Mouse (Mus musculus) Muller cell, postnatal 12 days (primary cell): ENCODE measurements around the gene Carnmt1.

Source experiments
- DNase-seq: peaks from one replicate; pipeline ENCODE4 v3.0.0-alpha.2; 2015; ENCODE audit errors: inconsistent ontology term

The Carnmt1 gene

DNA sequence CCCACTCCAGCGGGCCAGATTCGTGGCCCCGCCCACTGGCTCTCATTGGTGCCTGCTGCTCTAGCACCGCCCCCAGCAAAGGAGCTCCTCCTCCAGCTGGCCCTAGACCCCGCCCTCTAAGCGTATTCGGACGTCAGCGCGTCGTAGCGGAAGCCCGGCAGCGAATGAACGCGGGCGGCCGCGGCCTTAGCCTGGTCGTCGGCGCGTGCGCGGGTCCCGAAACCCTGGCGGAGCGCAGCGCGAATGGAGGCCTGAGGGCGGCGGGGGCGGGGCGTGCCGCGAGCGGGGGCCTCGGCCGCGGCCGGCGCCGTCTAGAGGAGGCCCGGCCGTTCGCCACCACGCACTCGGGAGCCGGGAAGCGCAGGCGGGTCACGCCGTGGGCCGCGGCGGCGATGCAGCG, at the start of gene Carnmt1:
Carnmt1 (plus strand) TSS at position 157 of the 400 bp plus-strand sequence.
- DNase-seq = peak; percentile 99

DNA sequence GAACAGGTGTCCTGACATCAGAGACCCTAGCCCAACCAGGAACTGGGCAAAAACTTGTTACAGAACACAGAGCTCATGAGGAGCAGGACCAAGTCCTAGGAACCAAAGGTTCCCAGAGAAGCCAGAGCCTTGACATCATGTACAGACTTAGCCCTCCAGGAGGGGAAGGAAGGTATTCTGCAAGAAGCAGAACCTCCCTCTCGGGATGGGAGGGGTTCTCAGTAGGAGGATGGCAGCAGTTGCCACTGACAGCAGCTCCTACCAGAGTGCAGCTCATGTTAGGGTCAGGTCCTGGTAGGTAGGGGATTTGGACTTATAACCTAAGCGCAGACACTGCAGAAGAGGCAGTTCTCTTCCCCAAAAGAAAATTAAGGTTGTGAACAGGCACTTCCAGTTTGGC, 46.7 kb upstream of the Carnmt1 start:
- DNase-seq = no peak

DNA sequence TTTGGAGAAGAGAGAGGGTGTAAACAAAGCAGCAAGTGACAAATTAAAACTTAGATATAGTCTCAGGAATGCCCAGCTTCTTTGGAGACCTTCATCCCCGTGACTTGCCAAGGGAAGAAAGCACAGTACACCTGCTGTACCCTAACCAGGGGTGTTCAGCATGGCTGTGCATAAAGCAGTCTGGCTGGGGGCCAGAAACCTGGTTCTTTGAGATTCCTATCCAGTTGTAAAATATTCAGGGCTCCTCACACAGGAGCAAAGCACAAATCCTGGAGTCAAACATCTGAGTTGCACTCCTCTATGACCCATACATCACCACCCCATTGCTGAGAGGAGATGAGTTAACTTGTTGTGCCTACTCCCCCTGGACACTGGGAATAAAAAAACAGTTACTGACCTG, 41.0 kb upstream of the Carnmt1 start:
- no peak for DNase-seq

DNA sequence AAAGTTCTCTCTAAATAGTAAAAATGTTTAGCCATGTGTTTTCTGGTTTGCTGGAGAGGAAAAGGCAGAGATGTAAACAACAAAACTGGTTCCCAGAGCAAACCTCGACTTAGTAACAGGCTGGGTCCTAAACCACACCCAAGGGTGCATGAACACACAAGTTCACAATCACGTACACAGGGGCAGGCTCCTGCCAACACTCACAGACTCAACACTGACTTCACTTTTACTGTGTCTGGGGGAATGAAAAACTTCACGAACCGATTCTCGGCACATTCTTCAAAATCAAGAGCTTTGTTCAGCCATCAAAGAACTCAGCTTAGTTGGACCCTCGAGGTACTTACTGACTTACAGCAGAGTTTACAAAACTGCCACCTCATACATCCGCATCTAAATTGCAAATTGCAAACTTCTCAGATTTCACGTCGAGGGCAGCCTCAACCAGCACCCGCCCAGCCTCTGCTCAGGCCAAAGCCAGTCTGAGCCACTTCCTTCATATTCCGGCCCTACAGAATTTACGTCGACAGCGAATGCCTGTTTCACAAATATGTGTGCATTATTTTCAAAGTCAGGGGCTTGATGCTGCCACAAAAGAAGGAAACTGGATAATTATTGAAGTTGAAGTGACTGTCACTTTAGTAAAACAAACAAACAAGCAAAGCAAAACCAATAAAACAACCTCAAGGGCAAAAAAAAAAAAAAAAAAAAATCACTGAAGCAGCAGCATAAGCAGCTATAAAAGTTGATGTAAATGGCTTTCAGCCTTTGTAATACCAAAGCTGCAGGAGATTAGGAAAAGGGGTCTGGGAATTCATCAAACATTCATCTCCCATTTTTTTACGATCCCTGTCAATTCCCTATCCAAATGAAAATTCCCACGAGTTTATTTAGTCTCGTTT, 40.1 kb upstream of the Carnmt1 start:
- peak; percentile 44 for DNase-seq

DNA sequence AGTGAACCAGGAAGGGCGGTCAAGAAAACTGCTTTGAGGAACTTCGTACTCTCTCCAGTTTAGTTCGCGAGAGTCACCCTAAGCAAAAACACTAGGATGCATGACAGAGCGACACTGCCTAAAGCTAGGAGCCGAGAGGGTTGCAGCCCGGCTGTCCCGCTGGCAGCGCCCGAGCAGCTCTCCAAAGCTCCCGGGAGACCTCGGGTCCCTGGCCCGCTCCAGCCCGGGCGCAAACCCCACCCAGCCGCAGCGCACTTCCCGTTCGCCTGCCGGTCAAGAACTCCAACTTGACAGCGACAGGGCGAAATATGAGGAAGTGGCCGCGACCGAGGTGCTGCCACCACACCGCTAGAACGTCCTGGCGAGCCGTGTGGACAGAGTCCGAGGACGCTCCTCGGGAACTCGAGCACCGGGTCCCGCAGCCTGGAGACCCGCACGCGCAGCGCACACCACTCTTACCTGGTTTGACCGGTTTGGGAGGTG, 39.4 kb upstream of the Carnmt1 start:
- no peak for DNase-seq

DNA sequence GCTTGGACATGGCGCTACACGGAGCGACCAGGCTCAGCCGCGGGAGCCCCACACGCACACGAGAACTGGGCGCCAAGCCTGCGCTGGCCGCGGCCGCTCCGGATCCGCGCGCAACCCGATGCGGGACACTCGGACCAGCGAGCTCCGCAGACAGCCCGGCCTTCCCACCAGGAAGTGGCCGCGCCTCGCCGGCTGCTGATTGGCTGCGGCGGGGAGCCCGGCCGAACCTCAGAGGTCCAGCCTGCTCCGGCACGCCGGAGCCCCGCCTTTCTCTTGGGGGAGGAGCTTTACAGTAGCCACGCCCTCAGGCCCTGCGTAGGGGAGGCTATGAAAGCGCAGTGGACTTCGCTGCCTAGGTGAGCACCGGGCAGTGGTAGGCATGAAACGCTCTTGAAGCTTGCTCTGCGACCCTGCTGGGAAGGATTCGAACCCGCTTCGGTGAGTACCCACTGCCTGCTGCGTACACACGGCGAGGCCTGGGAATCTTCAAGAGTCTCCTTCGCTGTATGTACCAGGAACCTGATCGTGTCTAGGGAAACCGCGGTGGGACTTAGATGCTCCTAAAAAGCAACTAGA, 38.8 kb upstream of the Carnmt1 start, which contains the start of the genes Ostf1 and Nmrk1:
Ostf1 (minus strand) TSS at position 180 of the 576 bp plus-strand sequence.
Nmrk1 (plus strand) TSS at position 307 of the 576 bp plus-strand sequence.
- peak; percentile 97 for DNase-seq

DNA sequence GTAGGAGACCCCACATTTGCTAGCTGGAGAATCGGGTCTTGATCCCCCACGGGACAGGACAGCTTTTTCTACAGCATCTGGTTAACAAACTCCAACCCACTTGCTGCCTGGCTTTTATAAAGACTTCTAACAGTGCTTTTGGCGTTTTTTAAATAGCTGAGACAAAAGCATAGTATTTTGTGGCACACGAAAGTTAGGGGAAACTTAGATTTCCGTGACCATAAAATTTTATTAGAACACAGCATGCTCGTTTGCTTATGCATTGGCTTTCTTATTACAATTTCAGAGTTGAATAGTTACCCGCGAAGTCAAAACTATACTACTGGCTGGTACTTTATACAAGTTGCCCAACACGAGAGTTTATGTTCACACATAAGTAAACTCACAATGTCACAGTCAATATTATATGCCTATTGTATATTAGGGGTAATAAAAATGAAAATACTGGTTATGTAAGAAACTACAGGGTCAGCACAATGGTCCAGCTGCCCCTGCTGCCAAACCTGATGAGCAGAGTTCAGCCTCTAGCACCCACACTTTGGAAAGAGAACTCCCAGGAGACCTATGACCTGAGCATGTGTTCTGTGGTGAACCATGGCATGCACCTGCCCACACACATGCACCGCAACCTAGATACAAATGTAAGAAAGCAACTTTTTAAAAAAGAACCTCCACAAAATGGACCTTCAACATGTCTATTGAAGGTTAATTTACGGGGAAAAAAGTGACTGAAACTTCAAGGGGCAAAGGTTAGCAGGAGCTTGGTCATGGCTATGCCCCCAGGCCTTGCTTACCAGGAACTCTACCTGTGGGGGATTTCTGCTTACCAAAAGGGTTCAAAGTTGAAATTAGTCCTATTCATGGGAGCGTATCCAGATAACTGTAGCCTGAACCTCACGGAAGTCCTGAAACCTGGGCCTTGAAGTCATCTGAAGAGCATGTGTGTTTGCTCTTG, 38.1 kb upstream of the Carnmt1 start:
- no peak for DNase-seq

DNA sequence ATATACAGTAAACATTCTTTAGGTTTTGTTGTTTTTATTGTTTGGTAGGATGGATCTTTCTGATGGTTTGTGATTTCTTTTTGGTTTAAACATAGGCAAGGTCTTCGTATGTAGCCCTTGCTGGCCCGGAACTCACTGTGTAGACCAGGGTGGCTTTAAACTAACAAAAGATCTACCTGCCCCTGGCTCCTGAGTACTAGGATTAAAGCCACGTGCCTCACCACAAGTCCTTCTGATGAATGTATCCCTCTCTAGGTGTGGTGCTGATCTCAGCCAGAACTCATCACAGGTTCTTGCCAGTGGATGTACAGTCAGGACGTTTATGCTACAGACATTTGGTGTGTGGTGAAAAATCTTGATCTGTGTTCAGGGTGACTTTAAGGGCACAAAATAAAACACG, 32.6 kb upstream of the Carnmt1 start:
- DNase-seq = no peak

DNA sequence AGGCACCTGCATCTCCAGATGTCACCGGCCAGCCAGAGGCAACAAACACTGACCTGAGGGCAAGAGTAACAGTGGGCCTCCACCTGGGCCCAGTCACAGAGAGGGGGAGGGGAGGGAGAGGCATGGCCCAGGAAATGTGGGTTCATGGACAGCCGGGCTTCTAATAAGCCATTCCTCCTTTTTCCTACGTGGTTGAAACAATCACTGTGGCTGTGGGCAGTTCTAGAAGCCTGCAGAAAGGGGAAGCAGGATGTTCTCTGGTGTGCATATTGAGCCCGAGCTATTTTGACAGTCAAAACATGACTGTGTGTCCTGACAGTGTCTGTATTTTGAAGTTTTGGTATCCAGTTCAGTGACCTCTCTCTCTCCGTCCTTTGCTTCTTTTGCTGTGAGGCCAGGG, 31.6 kb upstream of the Carnmt1 start:
- no peak for DNase-seq

DNA sequence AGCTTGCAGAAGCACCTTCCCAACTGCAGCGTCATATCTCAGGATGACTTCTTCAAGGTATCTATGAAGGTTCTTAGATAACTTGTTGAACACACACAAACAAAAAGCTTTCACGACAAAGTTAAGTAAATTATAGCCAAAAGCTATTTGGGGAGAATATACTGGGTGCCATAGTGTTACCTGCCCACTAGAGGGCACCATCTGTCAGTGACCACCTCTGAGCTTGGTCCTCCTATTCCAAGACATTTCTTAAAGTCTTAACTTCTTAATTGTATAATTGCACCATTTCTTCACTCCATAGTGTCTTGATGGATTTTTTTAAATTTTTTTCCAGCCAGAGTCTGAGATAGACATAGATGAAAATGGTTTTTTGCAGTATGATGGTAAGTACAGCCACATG, 31.0 kb upstream of the Carnmt1 start:
- DNase-seq = no peak

DNA sequence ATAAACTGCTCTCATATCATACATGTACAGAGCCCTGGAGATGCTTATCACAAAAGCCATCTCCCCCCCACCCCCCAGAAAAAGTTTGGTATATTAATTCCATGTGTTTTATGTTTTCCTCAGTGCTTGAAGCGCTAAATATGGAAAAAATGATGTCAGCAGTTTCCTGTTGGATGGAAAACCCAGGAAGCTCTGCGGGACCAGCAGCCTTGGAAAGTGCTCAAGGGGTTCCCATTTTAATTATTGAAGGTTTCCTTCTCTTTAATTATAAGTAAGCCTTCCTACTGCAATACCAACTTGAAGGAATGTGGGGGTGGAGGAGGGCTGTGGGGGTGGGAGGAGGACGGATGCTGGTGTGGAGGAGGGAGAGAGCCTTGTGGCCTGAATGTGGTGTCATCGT, 29.6 kb upstream of the Carnmt1 start:
- DNase-seq = no peak

DNA sequence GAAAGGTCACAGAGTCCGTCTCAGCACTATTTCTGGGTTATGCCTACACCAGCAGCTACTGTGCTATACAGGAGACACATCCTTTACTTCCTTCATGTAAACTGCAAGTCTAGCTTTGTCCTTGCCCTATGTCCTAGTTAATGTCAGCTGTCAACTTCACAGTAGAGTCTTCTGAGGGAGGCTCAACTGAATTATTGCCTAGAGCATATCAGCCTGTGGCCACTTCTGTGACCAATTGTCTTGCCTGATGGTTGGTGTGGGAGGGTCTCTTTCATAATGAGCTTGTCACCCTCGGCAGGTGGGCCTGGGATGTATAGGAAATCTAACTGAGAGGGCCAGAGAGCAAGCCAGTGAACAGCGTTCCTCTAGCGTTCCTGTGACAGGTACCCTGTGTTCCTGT, 27.2 kb upstream of the Carnmt1 start:
- DNase-seq = no peak

DNA sequence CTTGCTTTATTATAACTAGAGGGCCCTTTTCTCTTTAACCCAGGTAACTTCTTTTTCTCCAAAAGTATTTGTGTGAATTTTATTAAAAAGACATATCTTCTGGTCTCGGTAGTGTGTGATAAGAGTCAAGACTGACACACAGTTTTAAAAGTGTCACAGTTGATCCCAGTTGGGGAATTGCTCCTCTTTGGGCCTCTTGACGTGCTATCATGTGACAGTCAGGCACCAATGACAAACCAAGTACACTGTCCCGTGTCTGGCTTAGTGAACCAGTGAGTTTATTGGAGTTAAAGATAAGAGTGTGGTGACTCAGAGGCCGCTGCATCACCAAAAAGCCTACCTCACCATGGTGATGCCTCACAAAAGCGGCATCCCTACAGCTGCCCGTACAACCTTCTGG, 26.5 kb upstream of the Carnmt1 start:
- DNase-seq = no peak

DNA sequence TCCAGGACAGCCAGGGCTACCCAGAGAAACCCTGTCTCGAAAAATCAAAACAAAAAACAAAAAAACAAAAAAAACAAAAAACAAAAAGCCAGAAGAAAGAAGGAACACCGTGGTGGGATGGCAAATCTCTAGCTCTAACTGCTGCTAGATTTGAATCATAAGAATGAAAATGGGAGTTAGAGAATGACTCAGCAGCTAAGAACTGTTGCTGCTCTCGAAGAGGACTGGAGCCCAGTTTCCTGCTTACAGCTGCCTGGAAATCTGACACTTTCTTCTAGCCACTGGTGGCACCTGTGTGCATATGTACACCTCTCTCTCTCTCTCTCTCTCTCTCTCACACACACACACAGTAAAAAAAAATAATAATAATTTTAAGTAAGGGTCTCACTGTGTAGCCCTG, 24.2 kb upstream of the Carnmt1 start:
- no peak for DNase-seq

DNA sequence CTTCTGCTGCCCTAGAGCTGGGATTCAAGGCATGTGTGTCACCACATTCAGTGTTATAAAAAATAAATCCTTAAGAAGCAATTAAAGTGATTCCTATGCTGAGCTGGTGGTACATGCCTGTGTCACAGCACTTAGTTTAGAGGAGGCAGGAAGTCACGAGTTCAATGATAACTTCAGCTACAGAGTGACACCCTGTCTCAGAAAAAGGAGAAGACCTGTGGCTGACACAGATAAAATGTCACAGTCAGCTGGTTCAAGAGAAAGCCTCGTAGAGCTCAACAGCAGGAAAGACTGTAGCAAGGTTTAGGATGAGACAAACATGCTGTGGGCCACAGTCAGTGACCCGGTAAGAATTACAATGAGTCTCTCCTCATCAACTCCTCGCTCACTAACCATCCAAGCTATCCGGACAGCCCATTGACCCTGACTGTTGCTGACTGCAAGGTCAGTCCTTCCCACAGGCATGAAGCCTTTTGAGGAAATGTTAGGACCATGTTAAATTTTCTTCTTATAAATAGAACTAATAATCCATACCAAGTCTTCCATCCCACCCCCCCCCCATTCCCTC, 23.6 kb upstream of the Carnmt1 start:
- no peak for DNase-seq

DNA sequence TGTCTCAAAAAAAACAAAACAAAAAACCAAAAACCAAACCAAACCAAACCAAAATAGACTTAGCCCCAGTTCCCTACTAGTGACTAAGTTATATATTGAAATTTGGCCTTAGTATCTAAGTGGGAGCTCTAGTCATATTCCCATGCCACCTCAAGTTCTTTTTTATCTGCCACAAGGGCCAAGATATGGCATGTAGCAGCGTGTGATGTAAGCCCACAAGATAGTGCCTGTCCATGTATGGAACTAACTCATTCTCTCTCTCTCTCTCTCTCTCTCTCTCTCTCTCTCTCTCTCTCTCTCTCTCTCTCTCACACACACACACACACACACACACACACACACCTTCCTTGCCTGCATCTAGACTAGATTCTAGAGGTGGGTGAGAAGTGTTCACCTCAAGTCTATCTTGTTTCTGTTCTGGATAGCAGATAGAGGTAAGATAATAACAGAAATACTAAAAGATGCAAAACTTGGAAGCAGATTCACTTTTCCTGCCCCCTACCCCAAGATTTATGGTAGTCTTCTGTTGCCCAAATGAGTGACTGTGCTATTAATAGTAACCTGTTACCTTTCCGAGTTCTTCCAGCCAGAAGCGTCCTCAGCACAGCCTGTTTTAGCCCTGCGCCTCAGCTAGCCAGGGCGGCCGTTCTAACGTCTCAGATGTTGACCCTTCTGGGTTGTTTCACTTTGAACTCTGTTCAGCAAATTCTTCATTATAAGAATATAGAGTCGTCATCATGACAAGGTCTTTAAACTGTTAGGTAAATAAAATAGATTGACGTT, 22.6 kb upstream of the Carnmt1 start:
- DNase-seq = no peak

DNA sequence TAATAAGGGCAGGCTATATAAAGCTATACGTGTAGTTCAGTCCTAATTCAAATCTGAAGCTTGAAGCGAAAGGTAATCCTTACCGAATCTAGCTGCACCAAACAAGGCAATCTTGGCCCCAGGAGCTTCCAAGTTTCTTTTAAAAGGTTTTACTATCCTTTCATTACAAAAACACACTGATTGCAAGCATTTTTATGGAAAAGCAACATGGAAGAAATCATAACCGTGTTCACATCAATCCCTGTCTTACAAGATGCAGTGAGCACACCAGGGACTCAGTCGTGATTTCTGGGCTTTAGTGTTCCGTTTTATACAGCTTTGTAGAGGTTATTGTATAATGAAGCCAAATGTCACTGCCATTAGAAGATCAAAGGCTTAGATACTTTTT, 22.0 kb upstream of the Carnmt1 start:
- DNase-seq = no peak

DNA sequence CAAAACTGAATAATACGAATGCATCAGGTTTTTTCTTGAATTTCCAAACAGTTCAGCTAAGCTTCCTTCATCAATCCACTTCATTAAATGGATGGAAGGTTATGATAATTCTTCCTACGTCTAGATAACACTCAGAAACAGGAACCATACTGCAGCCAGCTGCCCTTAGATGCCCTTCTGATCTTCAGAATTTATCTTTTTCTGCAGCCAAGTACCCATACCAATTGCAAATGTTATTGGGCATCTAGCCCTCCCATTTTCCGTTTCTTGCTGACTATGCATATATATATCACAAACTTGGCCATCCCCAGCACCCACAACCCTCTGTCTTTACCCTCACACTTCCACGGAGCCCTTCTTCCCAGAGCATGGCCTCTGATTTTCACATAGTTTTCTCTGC, 20.6 kb upstream of the Carnmt1 start:
- DNase-seq = no peak

DNA sequence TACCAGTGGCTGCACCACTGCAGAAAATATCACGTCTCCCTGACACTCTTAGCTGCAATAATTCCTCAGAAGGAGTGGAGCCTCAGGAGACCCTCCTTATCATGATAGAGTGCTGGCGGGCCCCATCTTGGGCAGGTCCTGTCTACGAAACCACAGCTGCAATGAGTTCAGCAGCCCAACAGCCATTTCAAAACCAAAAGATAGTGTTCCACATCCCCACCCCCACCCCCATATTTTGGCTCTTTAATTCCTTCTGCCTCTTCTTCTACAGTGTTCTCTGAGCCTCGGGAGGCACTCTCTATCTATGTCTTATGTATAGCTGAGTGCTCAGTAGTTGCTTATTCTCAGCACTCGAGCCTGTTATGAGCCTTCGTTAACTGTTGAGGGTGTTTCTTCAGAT, 20.1 kb upstream of the Carnmt1 start:
- DNase-seq = no peak

DNA sequence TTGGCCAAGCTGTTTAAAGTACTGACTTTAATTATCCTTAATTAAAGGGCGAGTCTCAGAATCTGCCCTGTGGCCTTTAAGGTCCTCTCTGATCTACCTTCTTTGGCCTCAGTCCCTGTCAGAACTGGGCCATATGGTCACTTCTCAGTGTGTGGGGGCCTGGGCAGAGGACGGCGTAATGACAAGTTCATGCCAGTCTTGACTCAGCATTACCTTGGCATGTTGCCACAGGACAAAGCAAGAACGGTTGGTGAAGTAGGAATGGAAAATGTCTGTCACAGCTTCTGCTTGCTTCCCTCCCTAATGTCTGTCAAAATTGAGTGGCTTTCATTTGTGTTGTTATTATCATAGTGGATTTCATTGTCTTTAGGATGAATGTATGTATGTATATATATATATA, 18.0 kb upstream of the Carnmt1 start:
- DNase-seq = no peak

DNA sequence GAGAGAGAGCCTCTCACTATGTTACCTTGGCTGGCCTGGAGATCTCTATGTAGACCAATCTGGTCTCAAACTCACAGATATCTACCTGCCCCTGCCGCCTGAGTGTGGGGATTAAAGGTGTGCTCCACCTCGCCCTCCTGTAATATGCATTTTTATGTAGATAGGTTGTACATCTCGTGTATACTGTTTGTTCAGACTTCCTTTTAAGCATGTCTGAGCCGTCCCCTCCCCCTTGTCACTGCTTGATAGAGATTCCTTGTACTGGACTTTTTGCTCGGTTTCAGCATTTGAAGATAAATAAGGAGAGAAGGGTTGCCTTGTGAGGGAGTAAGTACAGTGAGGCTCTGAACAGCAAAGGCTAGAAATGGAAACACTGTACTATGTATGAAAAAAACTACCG, 17.5 kb upstream of the Carnmt1 start:
- DNase-seq = no peak
